ENCODE assay signal across 10 mouse cellular contexts in the genomic region with DNA sequence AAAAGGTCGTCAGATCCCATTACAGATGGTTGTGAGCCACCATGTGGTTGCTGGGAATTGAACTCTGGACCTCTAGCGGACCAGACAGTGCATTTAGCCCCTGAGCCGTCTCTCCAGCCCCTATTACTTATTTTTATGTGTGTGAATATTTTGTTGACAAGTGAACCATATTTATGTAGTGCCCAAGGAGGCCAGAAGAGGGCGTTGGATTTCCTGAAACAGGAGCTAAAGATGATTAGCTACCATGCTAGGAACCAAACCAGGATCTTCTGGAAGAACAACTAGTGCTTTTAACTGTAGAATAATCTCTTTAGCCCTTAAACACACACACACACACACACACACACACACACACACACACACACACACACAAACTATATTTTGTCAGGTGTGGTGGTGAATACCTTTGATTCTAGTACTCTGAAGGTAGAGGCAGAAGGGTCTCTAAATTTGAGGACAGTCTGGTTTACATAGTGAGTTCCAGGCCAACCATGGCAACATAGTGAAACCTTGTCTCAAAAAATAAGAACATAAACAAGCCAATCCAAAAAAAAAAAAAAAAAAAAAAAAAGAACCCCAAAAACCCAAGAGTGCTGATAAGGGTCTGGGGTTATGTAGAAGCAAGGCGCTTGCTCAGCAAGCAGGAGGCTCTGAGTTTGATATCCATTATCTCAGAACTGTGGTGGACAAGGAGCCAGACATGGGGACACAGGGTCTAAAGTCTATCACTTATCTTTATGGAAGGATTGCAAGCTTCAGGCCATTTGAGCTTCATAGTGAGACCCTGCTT. TPM values are rescaled to one million over a fixed set of nuclear protein-coding genes. Genes with fewer than 3 reads are reported as not detected.
DNase-seq lines count a peak whose midpoint lies in the region; ATAC-seq and TF ChIP-seq lines count a peak whose summit lies in the region.
"Had no signal": no experiment of that assay in that cellular context is flagged by ENCODE, and none has a peak within 500 bp of the region (broad histone marks: within the 10 kb centered on the region; RNA-seq: fewer than 3 reads in every experiment).

No protein-coding gene starts in this region.

- no peak for ATAC-seq in liver, postnatal 0 days
- ATAC-seq in hindbrain, embryonic 12.5 days (ENCODE audit: low FRiP score): no peak

- peak; percentile 29 for DNase-seq in kidney, postnatal 10 days
- no peak for DNase-seq in kidney, postnatal 14 days
- DNase-seq in ES-CJ7 (ENCODE audit: low read depth, low spot score): peak; percentile 48
- peak; percentile 57 for DNase-seq in c-Kit-negative CD71-positive TER-119-positive erythroid progenitor cells, embryonic 14.5 days (ENCODE audit: low read depth, low spot score)
- peak; percentile 56 for DNase-seq in liver, postnatal 0 days
- no peak for DNase-seq in limb, embryonic 10.5 days (ENCODE audit: low spot score)
- DNase-seq: cerebellum, adult 8-10 months had no signal

- peaks cover 11% of the 10 kb centered on the region for H3K36me3 ChIP-seq in liver, postnatal 0 days (replicated peaks; ENCODE audit: insufficient read depth, low read length)
- peaks cover 70% of the 10 kb centered on the region for H3K36me3 ChIP-seq in limb, embryonic 10.5 days
- peaks cover 5% of the 10 kb centered on the region; the same call in 1 of the 2 replicates for H3K36me3 ChIP-seq in hindbrain, embryonic 12.5 days

- no peak for TF ChIP-seq EP300 in liver, postnatal 0 days (IDR thresholded peaks at IDR 0.05; ENCODE audit: low read depth)

- H3K27ac ChIP-seq in liver, postnatal 0 days (ENCODE audit: low read depth): no peak overlapping the region; the same call in 1 of the 2 replicates
- H3K27ac ChIP-seq in limb, embryonic 10.5 days: no peak overlapping the region
- H3K27ac ChIP-seq in hindbrain, embryonic 12.5 days: no peak overlapping the region

- H3K4me2 ChIP-seq in liver, postnatal 0 days (ENCODE audit: low read depth, low read length): no peak overlapping the region
- H3K4me2 ChIP-seq in hindbrain, embryonic 12.5 days (replicated peaks): no peak overlapping the region

- peak; percentile 64 for TF ChIP-seq CTCF in liver, postnatal 0 days (IDR thresholded peaks at IDR 0.05; ENCODE audit: low read depth)

- no peaks in the 10 kb centered on the region for H3K9me3 ChIP-seq in liver, postnatal 0 days (ENCODE audit: low read length)
- H3K9me3 ChIP-seq in limb, embryonic 10.5 days (replicated peaks): no peaks in the 10 kb centered on the region
- no peaks in the 10 kb centered on the region for H3K9me3 ChIP-seq in hindbrain, embryonic 12.5 days (replicated peaks)

- peaks cover 24% of the 10 kb centered on the region for H3K4me1 ChIP-seq in liver, postnatal 0 days (ENCODE audit: insufficient read depth)
- no peaks in the 10 kb centered on the region for H3K4me1 ChIP-seq in limb, embryonic 10.5 days
- no peaks in the 10 kb centered on the region for H3K4me1 ChIP-seq in hindbrain, embryonic 12.5 days

- no peaks in the 10 kb centered on the region for H3K27me3 ChIP-seq in liver, postnatal 0 days (ENCODE audit: insufficient read depth, low read length)
- H3K27me3 ChIP-seq in limb, embryonic 10.5 days (ENCODE audit: low read depth, poor library complexity, severe bottlenecking): no peaks in the 10 kb centered on the region
- H3K27me3 ChIP-seq in hindbrain, embryonic 12.5 days: no peaks in the 10 kb centered on the region
- H3K27me3 ChIP-seq: megakaryocyte, embryonic 14.5 days had no signal

- H3K9ac ChIP-seq in liver, postnatal 0 days (replicated peaks): no peak overlapping the region
- H3K9ac ChIP-seq in hindbrain, embryonic 12.5 days: no peak overlapping the region

- no peak overlapping the region for H3K4me3 ChIP-seq in liver, postnatal 0 days (ENCODE audit: low read depth, low read length)
- no peak overlapping the region for H3K4me3 ChIP-seq in limb, embryonic 10.5 days
- H3K4me3 ChIP-seq in hindbrain, embryonic 12.5 days: no peak overlapping the region
- H3K4me3 ChIP-seq: erythroblast, embryonic 14.5 days; megakaryocyte, embryonic 14.5 days had no signal

- WGBS in liver, postnatal 0 days (ENCODE audit: insufficient replicate concordance): 55% methylated on average over 5 of the region's 5 CpGs
- 70% methylated on average over 5 of the region's 5 CpGs for WGBS in limb, embryonic 10.5 days
- 67% methylated on average over 5 of the region's 5 CpGs for WGBS in hindbrain, embryonic 12.5 days

RNA-seq across cellular contexts. Expression of a gene that starts 8.7 kb away (rescaled TPM):
- 5.9 and 7.5 TPM in 2 replicates for polyA plus RNA-seq in liver, postnatal 0 days (2015; fragmentation: Nextera tagmentation; extraction: Ambion mirVana)
- polyA plus RNA-seq in limb, embryonic 10.5 days (2016; fragmentation: Nextera tagmentation; extraction: Ambion mirVana): 22.7 and 24.2 TPM in 2 replicates
- 24.3 and 28.0 TPM in 2 replicates for polyA plus RNA-seq in hindbrain, embryonic 12.5 days (2016; fragmentation: Nextera tagmentation; extraction: Ambion mirVana)

RNA-seq across cellular contexts. Expression of a gene that starts 23.0 kb away (rescaled TPM):
- polyA plus RNA-seq in liver, postnatal 0 days (2015; fragmentation: Nextera tagmentation; extraction: Ambion mirVana): 9.3 and 10.6 TPM in 2 replicates
- 43.4 and 45.4 TPM in 2 replicates for polyA plus RNA-seq in limb, embryonic 10.5 days (2016; fragmentation: Nextera tagmentation; extraction: Ambion mirVana)
- 31.5 and 31.8 TPM in 2 replicates for polyA plus RNA-seq in hindbrain, embryonic 12.5 days (2016; fragmentation: Nextera tagmentation; extraction: Ambion mirVana)

Comparison
In these comparisons a context has a peak if more than half of its experiments do, and no peak if none do; other contexts are left out.
1. DNase-seq: peak in kidney, postnatal 10 days (single experiment), ES-CJ7 (single experiment), c-Kit-negative CD71-positive TER-119-positive erythroid progenitor cells, embryonic 14.5 days (single experiment) and liver, postnatal 0 days (single experiment); none in kidney, postnatal 14 days (single experiment) and limb, embryonic 10.5 days (single experiment).